Mouse (Mus musculus) lung, postnatal 4 days (tissue): Measurements from ENCODE around the gene Dppa4.

Experiments
- DNase-seq, 2 experiments: peaks; one replicate each; pipeline ENCODE4 v3.0.0; 2021

The Dppa4 gene

GRCm38 (mm10) chr16:48326903-48327302 lies 43.4 kb downstream of the Dppa4 start:
- DNase-seq = no peak

DNA sequence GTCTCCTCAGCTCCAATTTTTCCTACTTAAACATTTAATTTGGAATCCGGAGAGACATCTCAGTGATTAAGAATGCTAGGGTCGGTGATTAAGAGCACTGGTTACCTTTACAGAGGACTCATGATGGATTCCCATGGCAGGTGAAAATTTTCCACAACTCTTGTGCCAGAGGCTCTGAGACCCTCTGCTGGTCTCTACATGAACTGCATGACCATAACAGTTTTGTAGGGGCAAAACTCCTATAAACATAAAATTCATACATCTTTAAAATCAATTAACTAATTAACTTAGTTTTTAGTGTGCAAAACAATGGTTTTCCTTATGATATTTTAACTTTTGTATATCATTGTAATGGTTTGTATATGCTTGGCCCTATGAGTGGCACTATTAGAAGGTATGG lies 44.9 kb downstream of the Dppa4 start:
- no peak for DNase-seq

GRCm38 (mm10) chr16:48331822-48332221 lies 48.3 kb downstream of the Dppa4 start:
- DNase-seq = no peak

DNA sequence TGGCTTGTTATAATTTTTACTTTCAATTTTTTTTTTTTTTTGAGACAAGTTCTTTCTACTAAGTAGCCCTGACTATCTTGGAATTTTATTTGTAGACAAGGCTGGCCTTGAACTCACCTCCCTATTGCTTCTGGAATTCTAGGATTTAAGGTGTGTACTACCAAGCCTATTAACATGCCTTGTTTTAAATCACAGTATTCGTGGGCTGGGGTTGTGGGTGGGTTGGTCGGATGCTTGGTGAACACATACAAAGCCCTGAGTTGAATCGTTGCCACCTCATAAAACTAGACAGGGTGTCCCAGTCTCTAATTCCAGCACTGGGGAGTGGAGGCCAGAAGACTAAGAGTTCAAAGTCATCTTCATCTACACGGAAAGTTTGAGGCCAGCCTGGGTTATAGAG lies 51.8 kb downstream of the Dppa4 start:
- DNase-seq = no peak
